Mouse (Mus musculus): ENCODE results near the gene Map4k3.

- no peak for TF ChIP-seq POLR2A (IDR thresholded peaks at IDR 0.05; ENCODE audit: borderline replicate concordance, control insufficient read depth, low read depth, low read length)
- TF ChIP-seq CTCF (IDR thresholded peaks at IDR 0.05; ENCODE audit: control insufficient read depth, insufficient read depth, low read length), result no peak
Observed at GRCm38 (mm10) chr17:80550981-80551380, 177.3 kb downstream of the Map4k3 start.

Data from bone marrow, adult 2 months (tissue).